Mouse (Mus musculus) regulatory T cell (primary cell): ENCODE data around the gene Mrc2.

Experiments
- in situ Hi-C: fragments of 300-600 bp; cut with MboI, MseI; formaldehyde crosslinking; loops from one replicate; pipeline ENCODE4 v1.15.1; 2025; ENCODE audit warnings: high pct_unique_total_duplicates

The Mrc2 gene

DNA sequence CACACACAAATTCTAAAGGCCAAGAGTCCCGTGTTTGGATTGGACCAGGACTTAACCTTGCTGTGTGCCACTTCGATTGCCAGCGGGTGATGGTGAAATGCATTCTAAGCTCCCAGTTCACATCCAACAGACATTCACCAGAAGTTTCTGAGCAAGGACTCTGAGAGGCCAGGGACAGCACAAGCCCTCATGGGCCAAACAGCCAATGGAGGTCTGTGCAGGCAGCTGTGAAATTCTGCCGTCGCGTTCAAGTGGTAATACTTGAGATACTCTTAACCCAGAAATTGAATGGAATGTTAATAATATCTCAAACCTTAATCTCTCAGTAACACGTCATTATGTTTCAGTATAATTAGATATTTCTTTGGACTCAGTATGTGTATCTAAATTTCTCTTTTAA is 17.8 kb downstream of the Mrc2 start:
- in situ Hi-C loops: no loop called here

DNA sequence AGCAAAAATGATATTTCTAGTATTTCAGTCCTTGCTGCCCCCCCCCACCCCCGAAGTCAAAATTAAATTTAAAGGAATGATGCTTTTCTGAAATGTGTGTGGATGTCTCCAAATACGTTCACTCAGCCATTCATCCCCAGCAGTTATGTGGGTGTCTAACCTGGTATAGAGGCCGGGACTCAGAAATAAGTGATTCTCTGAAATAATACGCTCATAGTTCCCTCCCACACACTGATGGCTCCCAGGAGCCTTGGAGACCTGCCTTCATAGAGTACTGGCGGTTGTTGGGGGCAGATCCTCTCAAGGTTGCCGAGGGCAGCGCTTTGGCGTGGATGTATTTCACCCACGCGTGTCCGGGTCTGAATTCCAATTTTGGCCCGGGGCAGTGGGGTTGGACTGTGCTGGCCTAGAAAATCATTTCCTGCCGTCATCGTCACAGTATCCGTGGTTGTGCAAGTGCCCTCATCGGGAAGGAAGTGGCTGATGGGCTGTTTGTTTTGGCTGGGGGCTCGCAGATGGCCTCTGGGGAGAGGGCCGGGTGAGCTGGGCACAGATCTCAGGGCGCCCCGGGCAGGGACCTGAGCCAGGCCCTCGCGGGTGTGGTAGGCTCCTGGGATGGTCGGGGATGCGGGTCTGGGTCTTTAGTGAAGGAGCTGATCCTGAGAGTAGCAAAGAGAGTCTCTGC is 19.0 kb downstream of the Mrc2 start:
- in situ Hi-C loops: no loop called here

DNA sequence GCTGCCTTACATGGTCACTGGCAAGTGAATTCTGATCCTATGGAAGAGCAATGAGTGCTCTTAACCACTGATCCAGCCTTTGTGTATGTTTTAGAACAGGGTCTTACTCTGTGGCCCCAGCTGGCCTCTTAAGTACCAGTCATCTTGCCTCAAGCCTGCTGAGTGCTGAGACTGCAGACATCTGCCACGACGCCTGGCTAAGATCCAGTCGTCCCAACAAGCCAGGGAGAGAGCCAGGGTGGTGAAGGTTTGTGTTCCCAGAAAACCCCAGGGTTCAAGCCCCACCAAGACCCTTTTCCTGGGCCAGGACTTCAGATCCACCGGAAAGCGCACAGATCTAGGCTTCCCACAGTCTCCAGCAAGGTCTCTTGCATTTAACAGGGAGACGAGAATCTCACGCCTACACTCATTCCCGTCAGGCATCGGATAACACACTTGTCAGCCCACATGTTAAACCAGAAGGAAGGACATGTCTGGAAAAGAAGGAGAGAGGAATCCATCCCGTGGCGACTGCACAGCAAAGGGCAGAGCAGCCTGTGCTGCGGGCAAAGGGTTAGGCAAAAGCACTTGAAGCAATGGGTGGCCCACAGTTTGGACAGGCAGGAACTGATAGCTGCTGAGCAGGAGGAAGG is 20.0 kb downstream of the Mrc2 start:
- in situ Hi-C loops: no loop called here

DNA sequence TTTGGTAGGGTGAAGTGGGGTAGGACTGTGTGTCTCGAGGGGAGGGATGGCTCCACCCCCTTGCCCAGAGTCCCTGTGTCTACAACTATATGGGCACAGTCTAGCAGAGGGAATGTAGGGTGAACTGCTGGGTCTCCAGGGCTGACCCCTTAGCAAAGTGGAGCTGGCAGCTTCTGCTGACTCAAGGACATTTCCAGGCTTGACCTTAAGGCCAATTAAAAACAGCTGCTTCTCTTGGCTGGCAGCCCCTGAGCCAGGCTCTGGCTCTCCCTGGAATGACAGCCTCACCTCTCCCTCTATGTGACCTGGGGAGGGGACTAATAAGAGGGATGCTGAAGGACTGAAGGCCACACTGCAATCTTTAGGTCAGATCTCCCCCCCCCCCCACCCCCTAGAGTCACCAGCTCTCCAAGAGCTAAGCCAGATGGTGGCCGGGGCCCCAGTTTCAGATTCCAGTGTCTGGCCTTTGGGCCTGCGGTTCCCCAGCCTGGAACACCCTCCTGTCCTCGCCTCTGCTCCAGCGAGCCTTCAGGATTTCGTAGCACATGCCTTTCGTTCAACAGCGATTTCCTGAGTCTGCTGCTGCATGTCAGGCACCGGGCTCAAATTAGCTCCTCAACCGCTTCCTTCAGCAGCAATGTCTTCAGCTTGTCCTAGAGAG is 20.7 kb downstream of the Mrc2 start:
- in situ Hi-C loops: no loop called here

DNA sequence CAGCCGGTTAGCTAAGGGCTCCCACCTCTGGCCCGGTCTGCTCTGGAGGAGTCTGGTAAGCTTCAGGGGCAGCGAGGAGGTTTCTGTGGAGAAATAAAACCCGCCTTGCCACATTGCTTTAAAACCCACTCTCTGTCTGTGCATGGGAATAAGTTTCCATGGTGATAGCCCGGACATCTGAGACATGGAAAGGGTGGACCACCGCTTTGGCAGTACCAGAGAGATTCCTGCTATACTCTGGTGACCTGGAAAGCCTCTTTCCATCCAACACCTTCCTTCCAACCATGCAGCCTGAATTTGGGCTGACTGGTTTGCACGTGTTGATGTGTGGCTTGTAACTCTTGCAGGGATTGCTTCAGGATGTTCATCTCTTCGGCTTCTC is 21.2 kb downstream of the Mrc2 start:
- in situ Hi-C loops: no loop called here

DNA sequence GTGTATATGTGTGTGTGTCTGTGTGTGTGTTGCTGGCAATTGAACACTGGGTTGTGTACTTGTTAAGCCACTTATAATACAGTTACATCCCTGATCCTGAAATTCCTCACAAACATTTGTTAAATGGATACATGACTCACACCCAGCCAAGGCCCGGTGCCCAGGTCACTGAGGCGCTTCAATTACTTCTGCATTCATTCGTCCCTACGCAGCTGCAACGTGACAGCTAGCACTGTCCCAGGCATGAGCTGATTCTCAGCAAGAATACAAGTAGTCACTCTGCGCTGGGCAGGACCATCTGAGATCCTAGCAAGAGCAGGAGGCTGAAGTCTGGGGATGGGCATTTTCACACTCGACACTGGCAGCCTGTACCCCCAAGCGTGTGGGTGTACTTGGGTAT is 22.9 kb downstream of the Mrc2 start:
- in situ Hi-C loops: no loop called here

DNA sequence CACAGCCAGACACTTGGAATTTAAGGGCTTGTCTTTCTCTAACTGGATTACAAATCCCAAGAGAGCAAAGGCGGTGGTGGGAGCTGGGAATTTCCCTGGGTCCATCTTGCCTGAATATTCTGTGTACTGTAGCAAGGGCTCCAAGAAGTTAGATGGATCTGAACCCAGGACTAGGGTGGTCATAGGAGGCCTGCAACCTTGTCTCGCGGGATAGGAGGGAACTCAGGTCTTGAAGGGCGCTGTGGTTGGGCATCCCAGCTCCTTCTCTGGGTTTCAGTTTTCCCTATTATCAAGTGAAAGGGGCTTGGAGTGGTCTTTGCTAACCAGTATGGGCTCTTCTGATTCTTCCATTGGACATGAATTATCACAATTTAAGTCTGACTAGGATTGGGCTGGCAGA is 23.7 kb downstream of the Mrc2 start:
- in situ Hi-C loops: no loop called here

DNA sequence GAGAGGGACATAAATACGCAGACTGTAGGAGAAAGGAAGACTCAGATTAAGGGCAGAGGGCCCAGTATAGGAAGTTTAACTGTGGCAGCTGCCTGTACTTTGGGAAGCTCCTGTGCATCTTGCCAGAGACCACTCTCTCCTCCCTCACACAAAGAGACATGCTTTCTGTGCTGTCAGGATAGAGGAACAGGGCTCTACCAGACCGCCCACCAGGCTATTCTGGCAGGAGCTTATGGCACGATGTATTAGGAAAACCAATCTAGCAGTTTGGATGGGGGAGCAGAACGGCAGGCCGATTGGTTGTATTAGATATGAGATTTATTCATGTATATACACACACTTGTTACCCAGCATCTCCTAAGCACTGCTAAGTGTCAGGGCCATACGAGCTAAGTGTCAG is 25.3 kb downstream of the Mrc2 start:
- in situ Hi-C loops: no loop called here

DNA sequence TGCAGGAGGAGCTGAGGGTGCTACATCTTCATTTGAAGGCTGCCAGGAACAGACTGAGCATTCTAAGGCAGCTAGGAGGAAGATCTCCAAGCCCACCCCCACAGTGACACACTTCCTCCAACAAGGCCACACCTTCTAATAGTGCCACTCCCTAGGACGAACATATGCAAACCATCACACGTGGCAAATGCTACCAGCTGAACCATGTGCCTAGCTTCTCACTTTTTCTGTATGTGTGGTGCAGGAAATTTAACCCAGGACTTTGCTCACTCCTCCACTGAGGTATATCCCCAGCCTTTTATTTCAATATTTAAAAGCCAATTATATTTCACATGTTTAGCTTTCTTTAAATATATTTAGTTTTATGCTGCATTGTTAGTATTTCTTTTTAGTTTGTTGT is 28.6 kb downstream of the Mrc2 start:
- in situ Hi-C loops: no loop called here

DNA sequence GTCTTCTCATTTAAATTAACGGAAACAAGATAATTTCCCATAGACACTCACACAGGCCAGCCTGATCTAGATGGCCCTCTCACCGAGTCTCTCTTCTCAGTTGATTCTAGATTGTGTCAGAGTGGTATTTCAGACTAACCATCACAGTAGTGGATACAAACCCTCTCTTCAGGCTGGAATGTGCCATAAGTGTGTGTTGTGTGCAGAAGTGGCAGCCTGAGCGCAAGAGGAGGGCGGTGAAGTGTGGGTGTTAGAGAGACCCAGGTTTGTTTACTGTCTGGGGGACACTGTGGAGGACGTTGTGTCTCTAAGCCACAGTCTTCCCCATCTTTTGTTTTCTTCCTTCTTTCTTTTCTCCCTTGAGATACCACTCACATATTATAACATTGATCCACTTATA is 31.1 kb downstream of the Mrc2 start:
- in situ Hi-C loops: no loop called here

DNA sequence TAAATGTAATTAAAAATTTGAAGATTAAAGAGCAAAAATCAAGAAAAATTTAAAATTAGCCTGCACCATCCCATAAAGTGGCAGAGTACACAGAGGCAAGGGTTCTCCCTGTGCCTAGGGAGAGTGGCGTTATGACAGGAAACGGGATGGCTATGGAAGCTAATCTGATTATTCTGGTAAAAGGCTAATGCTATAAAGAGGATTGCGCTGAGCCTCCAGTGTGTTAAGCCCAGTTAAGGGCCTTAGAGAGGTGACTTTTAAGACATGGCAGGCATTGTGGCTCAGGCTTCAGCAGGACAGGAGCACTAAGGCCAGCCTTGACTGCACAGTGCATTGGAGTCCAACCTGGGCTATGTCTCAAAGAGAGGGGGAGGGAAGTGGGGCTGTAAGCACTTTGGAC is 34.7 kb downstream of the Mrc2 start:
- in situ Hi-C loops: no loop called here

DNA sequence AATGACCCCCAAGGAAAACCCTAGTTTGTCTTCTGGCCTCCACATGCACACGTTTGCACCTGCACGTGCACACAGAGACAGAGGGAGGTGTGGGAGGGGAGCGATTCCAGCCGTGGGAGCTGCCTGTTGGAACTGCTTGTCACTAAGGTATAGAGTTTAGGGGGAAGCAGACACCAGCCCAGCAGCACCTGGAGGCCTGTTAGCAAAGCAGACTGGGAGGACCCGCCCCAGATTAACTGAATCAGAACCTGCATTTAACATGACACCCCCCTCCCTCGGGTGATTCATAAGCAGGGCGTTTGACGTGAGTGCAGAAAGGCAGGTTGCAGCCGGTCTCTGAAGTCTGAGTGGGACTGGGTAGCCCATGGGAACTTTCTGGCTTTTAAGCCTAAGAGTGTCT is 37.5 kb downstream of the Mrc2 start:
- in situ Hi-C loops: no loop called here

DNA sequence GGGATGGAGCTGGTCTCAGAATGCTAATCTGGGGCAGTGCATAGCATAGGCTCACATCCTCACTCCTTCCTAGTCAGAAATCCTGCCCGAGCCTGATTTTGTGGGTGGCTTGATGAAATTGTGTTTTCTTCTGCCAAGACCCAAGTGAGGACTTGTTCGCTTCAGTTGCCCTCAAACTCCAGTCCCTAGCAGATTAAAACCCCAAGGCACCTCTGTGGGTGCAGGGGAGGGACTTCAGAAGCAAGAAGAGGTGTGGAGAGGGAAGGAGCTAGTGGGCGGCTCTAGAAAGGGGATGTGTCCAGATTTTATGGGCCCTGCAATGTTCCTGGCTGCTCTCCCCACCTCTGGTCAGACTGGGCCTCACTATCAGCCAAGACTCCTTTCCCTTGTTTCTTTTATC is 38.7 kb downstream of the Mrc2 start:
- in situ Hi-C loops: no loop called here

DNA sequence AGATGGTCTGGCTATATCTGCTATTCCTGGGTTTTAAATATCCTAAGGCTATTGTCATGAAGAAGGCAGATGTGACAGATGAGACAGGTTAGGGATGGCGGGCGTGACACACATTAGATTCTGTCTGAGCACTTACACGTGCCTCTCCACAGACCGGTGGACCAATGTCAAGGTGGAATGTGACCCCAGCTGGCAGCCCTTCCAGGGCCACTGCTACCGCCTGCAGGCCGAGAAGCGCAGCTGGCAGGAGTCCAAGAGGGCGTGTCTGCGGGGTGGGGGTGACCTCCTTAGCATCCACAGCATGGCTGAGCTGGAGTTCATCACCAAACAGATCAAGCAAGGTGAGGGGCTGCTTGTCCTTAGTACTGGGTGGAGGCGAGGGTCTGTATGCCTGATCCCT is 39.3 kb downstream of the Mrc2 start:
- in situ Hi-C loops: no loop called here

DNA sequence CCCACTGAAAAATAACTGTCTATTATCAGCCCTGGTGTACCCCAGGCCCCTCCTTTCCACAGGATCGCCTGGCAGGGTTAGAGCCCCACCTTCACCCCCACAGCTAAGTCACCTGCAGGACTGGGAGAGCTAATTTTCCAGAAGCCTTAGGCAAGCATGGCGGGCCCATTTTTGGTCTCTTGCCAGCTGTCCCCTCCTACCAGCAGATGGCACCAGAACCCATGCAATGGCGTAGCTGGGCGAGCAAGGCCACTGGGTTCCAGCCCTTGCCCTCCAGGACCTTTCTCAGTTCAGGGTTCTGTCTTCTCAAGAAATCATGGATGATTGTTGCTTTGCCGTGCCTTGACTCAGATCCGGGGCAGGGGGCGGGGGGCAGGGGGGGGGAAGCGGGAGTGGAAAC is 40.0 kb downstream of the Mrc2 start:
- in situ Hi-C loops: no loop called here

DNA sequence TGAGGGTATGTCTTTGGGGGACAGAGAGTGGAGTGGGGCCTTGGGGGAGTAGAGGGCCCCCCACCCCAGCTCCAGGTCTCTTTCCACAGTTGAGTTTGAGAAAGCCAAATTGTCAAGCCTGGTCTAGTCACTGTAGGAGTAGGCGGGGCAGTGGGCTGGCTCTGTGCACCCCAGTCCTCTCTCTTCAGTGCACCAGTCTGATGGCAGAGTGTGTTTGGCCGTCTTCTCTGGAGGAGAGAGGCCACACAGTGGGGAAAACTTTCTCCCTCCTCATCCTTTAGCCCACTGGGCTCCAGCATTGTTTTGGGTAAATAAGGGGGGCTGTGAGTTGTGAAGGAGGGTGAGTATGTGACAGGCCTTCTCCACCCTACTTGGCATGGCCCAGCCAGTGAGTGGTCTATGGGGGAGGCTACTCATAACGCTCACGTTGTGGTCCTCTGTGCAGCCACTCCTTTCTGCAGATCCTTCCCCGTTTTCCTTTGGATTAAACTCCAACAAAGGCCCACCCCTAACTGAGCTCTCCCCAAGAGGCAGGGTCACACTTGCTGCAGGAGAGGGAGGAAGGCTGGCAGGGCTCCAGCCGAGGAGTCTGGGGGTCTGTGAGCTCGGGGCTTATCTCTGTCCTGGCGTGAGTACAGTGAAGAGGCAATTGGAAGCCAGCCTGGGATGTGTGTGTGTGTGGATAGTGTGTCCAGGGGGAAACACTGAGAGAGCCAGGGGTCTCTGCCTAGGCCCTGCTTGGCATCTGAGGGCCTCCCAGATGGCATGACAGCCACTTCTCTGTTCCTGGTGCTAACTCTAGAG is 41.6 kb downstream of the Mrc2 start:
- in situ Hi-C loops: no loop called here

DNA sequence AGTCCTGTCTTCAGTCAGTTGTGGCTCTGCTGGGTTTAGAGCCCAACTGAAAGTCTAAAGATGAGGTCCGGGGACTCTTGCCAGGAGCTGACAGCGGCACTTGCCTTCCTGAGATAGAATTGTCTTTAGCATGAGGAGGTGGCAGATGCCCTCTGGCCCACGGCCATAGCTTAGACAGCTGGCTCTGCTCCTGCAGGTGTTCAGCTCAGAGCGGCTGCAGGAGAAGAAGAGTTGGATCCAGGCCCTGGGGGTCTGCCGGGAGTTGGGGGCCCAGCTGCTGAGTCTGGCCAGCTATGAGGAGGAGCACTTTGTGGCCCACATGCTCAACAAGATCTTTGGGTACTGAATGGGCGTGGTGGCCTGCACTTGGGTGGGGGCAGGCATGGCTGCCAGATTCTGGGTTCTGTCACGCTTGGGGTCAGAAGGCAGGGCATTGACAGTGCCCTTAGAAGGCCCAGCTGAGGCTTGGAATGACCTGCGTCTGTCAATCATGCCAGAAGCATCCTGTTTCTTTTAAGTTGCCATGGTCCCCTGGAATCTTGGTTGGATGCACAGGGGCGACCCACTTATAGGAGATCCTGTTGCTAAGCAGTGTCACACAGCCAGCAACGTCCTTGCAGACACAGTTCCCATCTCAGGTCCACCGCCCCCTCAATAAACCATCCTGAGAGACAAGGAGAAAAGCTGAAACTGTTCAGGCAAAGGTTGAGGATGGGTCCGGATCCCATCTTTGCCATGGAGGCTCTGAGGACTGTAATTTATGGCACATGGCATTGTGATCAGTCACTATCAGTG is 46.4 kb downstream of the Mrc2 start:
- in situ Hi-C loops: loop anchor here (5.0 kb wide), 1 partner anchor 574 kb away; no protein-coding TSS in a partner anchor

DNA sequence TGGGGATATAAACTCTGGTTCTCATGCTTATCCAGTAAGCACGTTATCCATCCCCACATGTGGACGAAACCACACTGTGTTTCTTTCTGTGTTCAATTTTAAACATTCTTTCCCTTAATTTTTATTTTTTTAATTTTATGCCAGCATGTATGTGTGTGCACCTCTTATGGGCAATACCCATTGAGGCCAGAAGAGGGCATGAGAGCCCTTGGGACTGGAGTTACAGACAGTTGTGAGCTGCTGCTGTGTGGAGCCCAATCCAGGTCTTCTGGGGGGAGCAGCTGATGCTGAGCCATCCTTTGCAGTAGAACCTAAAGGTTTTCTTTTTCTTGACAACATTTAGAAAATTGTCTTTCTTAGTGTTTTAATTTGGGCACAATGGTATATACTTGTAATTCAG is 52.8 kb downstream of the Mrc2 start:
- in situ Hi-C loops: loop anchor here (5.0 kb wide), 1 partner anchor 247 kb away; no protein-coding TSS in a partner anchor

DNA sequence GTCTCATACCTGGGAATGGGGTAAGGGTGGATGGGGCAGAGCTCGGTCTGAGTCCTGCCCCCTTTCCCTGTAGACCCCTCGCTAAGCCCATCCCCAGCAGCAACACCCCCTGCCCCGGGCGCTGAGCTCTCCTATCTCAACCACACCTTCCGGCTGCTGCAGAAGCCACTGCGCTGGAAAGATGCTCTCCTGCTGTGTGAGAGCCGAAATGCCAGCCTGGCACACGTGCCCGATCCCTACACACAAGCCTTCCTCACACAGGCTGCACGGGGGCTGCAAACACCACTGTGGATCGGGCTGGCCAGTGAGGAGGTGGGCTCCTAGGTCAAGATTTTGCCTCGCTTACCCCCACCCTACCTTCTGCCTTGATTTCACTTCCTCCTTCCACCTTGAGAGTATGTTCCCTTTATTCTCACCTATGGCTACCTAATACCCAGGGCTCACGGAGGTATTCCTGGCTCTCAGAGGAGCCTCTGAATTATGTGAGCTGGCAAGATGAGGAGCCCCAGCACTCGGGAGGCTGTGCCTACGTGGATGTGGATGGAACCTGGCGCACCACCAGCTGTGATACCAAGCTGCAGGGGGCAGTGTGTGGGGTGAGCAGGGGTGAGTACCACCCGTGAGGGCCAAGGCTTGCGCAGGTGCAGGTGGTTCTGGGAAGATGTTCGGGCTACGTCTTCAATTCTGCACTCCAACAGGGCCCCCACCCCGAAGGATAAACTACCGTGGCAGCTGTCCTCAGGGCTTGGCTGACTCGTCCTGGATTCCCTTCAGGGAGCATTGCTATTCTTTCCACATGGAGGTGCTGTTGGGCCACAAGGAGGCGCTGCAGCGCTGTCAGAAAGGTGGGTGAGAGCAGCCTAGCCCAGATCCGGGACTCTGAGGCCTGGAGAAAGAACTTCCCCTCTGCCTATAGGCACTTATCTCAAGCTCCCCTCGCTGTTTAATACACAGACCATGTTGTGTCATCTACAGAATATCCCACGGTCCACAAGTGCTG is 55.0 kb downstream of the Mrc2 start:
- in situ Hi-C loops: loop anchor here (5.0 kb wide), 1 partner anchor 245 kb away; no protein-coding TSS in a partner anchor

DNA sequence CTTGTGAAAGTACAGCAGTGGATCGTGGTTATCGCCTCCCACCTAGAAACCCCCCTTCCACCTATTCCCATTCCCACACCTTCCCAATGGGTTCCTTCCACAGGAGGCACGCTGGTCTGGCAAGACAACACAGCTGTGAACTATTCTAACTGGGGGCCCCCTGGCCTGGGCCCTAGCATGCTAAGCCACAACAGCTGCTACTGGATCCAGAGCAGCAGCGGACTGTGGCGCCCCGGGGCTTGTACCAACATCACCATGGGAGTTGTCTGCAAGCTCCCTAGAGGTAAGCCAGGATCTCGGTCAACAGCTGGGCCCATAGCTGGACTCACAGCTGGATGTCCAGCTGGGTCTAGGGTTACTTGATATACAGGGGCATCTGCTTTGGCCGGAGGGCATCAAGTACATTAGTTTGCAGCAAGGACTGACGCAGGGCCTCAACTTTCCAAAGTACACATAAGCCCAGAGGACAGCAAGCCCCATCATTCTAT is 56.1 kb downstream of the Mrc2 start:
- in situ Hi-C loops: loop anchor here (5.0 kb wide), 1 partner anchor 244 kb away; no protein-coding TSS in a partner anchor
